Mouse (Mus musculus) erythroblast, adult 5-6 weeks (primary cell): Measurements from ENCODE around the gene Treml1. TPM values are rescaled to one million over a fixed set of nuclear protein-coding genes. Genes with fewer than 3 reads are reported as not detected.

Source experiments
- ATAC-seq: replicated peaks from 2 replicates; pipeline ENCODE4 v1.8.0; 2016; ENCODE audit warnings: moderate number of reproducible peaks, mild to moderate bottlenecking, moderate TSS enrichment, inconsistent platforms; ENCODE audit not compliant: poor library complexity, low FRiP score, severe bottlenecking
- total RNA-seq, 2 experiments: library from RNA; stranded (forward) in 1 of 2; stranded (reverse) in 1 of 2; fragments of 150-400 nt in 1 of 2; fragments of 200-764, 138-1000 nt in 1 of 2; gene quantifications; 2 replicates each; pipeline versions ENCODE4 v1.2.3 to v1.2.4; 2015 to 2017; ENCODE audit warnings: low replicate concordance in 2 of 2

Gene Treml1
- total RNA-seq, 2 experiments from 2014 or later, result 0.34 TPM; not detected in 1

DNA sequence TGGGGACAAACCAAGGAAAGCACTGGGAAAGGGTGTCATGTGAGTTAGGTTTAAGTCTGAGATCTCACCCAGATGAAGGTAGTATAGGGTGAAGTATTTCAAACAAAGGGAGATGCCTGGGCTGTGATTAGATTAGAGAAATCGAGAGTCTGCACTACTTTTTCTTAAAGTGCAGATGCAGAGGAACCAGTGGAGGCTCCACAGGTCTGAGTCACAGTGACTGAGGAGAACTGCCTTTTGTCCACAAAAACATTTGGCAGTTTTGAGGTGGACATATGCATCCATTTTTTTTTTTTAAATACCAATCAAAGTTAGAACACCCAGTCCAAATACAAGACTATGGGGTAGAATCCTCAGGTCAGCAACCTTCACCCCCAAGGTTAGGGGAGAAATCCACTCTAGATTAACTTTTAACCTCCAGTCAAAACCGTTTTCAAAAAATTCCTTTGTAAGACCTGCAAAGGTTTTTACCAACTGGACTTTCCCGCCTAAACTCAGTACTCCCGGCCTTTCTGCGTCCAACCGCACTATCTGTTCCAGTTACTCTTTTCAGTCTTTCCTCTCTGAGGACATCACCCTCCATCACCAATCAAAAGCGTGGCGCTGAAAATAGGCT is 48.3 kb downstream of the Treml1 start:
- ATAC-seq, result no peak

GRCm38 (mm10) chr17:48408526-48409291 is 49.0 kb downstream of the Treml1 start:
- ATAC-seq, result peak; percentile 31

GRCm38 (mm10) chr17:48409380-48410298 is 49.9 kb downstream of the Treml1 start, which contains the start of the genes Nfya and Oard1:
Nfya (minus strand) TSS chr17:48409906.
Oard1 (plus strand) TSS chr17:48410014.
- peak; percentile 82 for ATAC-seq

GRCm38 (mm10) chr17:48410299-48410785 is 50.6 kb downstream of the Treml1 start:
- peak; percentile 46 for ATAC-seq

DNA sequence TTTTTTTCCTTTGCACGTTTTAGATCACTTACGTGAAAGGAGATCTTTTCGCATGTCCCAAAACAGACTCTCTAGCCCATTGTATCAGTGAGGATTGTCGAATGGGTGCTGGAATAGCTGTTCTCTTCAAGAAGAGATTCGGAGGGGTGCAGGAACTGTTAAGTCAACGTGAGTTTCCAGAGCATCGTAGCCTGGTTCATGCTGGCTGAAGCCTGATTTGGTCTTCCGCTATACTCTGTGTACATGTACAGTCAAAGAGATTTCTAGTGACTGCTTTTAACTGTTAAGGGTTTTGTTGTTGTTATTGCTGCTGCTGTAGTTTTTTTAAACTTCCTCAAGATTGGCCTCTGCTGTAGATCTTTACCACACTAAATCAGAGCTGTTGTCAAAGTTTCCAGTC is 51.5 kb downstream of the Treml1 start:
- ATAC-seq, result no peak

DNA sequence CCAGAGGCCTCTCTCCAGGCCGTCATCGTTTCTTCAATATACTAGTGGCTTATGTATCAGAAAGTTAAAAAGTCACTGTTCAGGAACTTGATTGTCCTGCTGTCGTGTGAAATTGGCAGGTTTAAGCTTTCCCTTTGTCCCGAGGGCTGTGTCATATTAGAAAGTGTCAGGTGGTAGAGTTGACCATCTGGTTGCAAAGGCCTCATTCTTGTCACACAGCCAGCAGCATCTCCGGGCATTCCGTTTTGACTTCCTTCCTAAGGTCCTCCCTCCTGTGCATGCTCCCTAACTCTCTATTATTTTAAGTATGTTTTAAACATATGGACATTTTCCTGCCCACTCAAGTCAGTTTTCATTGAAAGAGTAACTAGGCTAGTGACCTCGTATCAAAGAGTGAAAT is 56.3 kb downstream of the Treml1 start:
- no peak for ATAC-seq

Other genes with a start within 250 kb of the Treml1 start
- gene 9830107B12Rik, start 213.6 kb upstream of the Treml1 start, total RNA-seq (2015; ENCODE audit: low replicate concordance), result 0.21 and 11.1 TPM in 2 replicates
- gene 9830107B12Rik, start 213.6 kb upstream of the Treml1 start, total RNA-seq (2017; ENCODE audit: low replicate concordance), result 1.5 and 6.0 TPM in 2 replicates
- 6.5 and 17.7 TPM in 2 replicates for gene A530064D06Rik, start 192.6 kb upstream of the Treml1 start, total RNA-seq (2015; ENCODE audit: low replicate concordance)
- gene A530064D06Rik, start 192.6 kb upstream of the Treml1 start, total RNA-seq (2017; ENCODE audit: low replicate concordance), result 5.5 and 5.7 TPM in 2 replicates
- 3.1 and 4.2 TPM in 2 replicates for gene Trem1, start 127.1 kb upstream of the Treml1 start, total RNA-seq (2015; ENCODE audit: low replicate concordance)
- gene Trem1, start 127.1 kb upstream of the Treml1 start, total RNA-seq (2017; ENCODE audit: low replicate concordance), result 5.7 and 6.2 TPM in 2 replicates
- gene Trem3, start 112.1 kb upstream of the Treml1 start, total RNA-seq (2015; ENCODE audit: low replicate concordance), result 47.6 and 61.3 TPM in 2 replicates
- 26.4 and 57.7 TPM in 2 replicates for gene Trem3, start 112.1 kb upstream of the Treml1 start, total RNA-seq (2017; ENCODE audit: low replicate concordance)
- gene Treml4, start 95.6 kb upstream of the Treml1 start, total RNA-seq (2015; ENCODE audit: low replicate concordance), result 5.0 and 5.4 TPM in 2 replicates
- 5.7 and 8.1 TPM in 2 replicates for gene Treml4, start 95.6 kb upstream of the Treml1 start, total RNA-seq (2017; ENCODE audit: low replicate concordance)
- gene Treml2, start 60.4 kb upstream of the Treml1 start, total RNA-seq (2015; ENCODE audit: low replicate concordance), result 13.4 and 26.1 TPM in 2 replicates
- gene Treml2, start 60.4 kb upstream of the Treml1 start, total RNA-seq (2017; ENCODE audit: low replicate concordance), result 13.8 and 15.1 TPM in 2 replicates
- gene B430306N03Rik, start 43.8 kb upstream of the Treml1 start, total RNA-seq (2015; ENCODE audit: low replicate concordance), result 17.5 and 20.1 TPM in 2 replicates
- gene B430306N03Rik, start 43.8 kb upstream of the Treml1 start, total RNA-seq (2017; ENCODE audit: low replicate concordance), result 7.0 and 7.2 TPM in 2 replicates
- 1.9 and 3.1 TPM in 2 replicates for gene Trem2, start 13.5 kb upstream of the Treml1 start, total RNA-seq (2015; ENCODE audit: low replicate concordance)
- gene Trem2, start 13.5 kb upstream of the Treml1 start, total RNA-seq (2017; ENCODE audit: low replicate concordance), result 2.6 and 3.2 TPM in 2 replicates
- gene Nfya, start 50.0 kb downstream of the Treml1 start, total RNA-seq (2015; ENCODE audit: low replicate concordance), result 44.0 and 47.2 TPM in 2 replicates
- 30.6 and 42.7 TPM in 2 replicates for gene Nfya, start 50.0 kb downstream of the Treml1 start, total RNA-seq (2017; ENCODE audit: low replicate concordance)
- gene Oard1, start 50.1 kb downstream of the Treml1 start, total RNA-seq (2015; ENCODE audit: low replicate concordance), result 28.2 and 32.1 TPM in 2 replicates
- gene Oard1, start 50.1 kb downstream of the Treml1 start, total RNA-seq (2017; ENCODE audit: low replicate concordance), result 31.6 and 34.2 TPM in 2 replicates
- not detected in 2 replicates for gene Apobec2, start 73.0 kb downstream of the Treml1 start, total RNA-seq (2015; ENCODE audit: low replicate concordance)
- gene Apobec2, start 73.0 kb downstream of the Treml1 start, total RNA-seq (2017; ENCODE audit: low replicate concordance), result not detected in 2 replicates
- gene Tspo2, start 91.6 kb downstream of the Treml1 start, total RNA-seq (2015; ENCODE audit: low replicate concordance), result 503 and 549 TPM in 2 replicates
- 671 and 837 TPM in 2 replicates for gene Tspo2, start 91.6 kb downstream of the Treml1 start, total RNA-seq (2017; ENCODE audit: low replicate concordance)
- 56.8 and 60.7 TPM in 2 replicates for gene Unc5cl, start 95.0 kb downstream of the Treml1 start, total RNA-seq (2015; ENCODE audit: low replicate concordance)
- 32.9 and 47.0 TPM in 2 replicates for gene Unc5cl, start 95.0 kb downstream of the Treml1 start, total RNA-seq (2017; ENCODE audit: low replicate concordance)